9 mouse cellular contexts compared by ENCODE assay signal in the genomic region with DNA sequence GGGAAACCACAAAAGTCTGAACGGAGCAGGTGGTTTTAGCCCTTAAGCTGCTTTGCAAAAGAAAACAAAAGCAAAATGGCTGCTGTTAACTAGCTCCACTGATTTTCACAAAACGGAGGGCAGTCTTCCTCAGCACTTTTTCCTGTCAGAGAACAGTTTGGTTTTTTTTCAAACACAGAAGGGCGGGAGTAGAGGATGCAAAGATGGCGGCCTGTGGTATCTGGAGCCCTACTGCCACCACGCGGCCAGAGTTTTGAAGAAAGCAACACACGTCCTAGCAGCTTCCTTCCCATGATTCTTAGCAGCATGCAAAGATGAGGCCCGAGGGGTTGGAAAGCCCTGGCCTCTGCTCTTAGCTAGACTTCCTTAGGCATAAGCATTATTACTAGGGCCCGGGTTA.
DNase-seq lines count a peak whose midpoint lies in the region; ATAC-seq and TF ChIP-seq lines count a peak whose summit lies in the region.
"Had no signal": no experiment of that assay in that cellular context is flagged by ENCODE, and none has a peak within 500 bp of the region (broad histone marks: within the 10 kb centered on the region; RNA-seq: fewer than 3 reads in every experiment).

No protein-coding gene starts in this region.

- no peak overlapping the region for H3K4me3 ChIP-seq in heart, embryonic 14.5 days (ENCODE audit: control insufficient read depth in 1 of 2, insufficient read depth in 1 of 2, low read depth in 1 of 2, low read length in 2 of 2)
- H3K4me3 ChIP-seq in hindbrain, embryonic 14.5 days (replicated peaks; ENCODE audit: low read length) = no peak overlapping the region
- H3K4me3 ChIP-seq in liver, postnatal 0 days (ENCODE audit: low read depth, low read length) = no peak overlapping the region
- H3K4me3 ChIP-seq: erythroblast, embryonic 14.5 days had no signal

- peaks cover 29% of the 10 kb centered on the region for H3K36me3 ChIP-seq in heart, embryonic 14.5 days (ENCODE audit: control insufficient read depth, insufficient read depth, low read length)
- peaks cover 5% of the 10 kb centered on the region; the same call in 1 of the 2 replicates for H3K36me3 ChIP-seq in hindbrain, embryonic 14.5 days (replicated peaks; ENCODE audit: control insufficient read depth, insufficient read depth)
- no peaks in the 10 kb centered on the region for H3K36me3 ChIP-seq in liver, postnatal 0 days (replicated peaks; ENCODE audit: insufficient read depth, low read length)

- TF ChIP-seq CTCF in liver, postnatal 0 days (IDR thresholded peaks at IDR 0.05; ENCODE audit: low read depth) = peak; percentile 77

- no peak for DNase-seq in heart, adult 11 months
- peak; percentile 90 for DNase-seq in ES-CJ7 (ENCODE audit: low read depth, low spot score)
- DNase-seq in embryo, embryonic 11 days = peak; percentile 64
- DNase-seq in hindbrain, embryonic 14.5 days (ENCODE audit: low spot score) = peak; percentile 83
- peak; percentile 66 for DNase-seq in liver, postnatal 0 days
- DNase-seq in ovary, postnatal 10 days (ENCODE audit: low spot score) = peak; percentile 67
- DNase-seq in thymus, postnatal 25 days = no peak

- peak; percentile 43; the same call in 1 of the 2 replicates for ATAC-seq in heart, embryonic 14.5 days (ENCODE audit: insufficient number of reproducible peaks, insufficient read depth, low FRiP score, low read depth)
- no peak for ATAC-seq in hindbrain, embryonic 14.5 days (ENCODE audit: low FRiP score)
- ATAC-seq in liver, postnatal 0 days = peak; percentile 72

- H3K9ac ChIP-seq in heart, embryonic 14.5 days (ENCODE audit: low read length) = no peak overlapping the region
- no peak overlapping the region for H3K9ac ChIP-seq in hindbrain, embryonic 14.5 days
- no peak overlapping the region for H3K9ac ChIP-seq in liver, postnatal 0 days (replicated peaks)

- WGBS in heart, embryonic 14.5 days = 56% methylated on average over 9 of the region's 9 CpGs
- WGBS in hindbrain, embryonic 14.5 days = 62% methylated on average over 9 of the region's 9 CpGs
- whole genome bisulfite sequencing in liver, postnatal 0 days (ENCODE audit: insufficient replicate concordance) = 52% methylated on average over 9 of the region's 9 CpGs

- H3K9me3 ChIP-seq in heart, embryonic 14.5 days (ENCODE audit: control insufficient read depth, low read length) = no peaks in the 10 kb centered on the region
- H3K9me3 ChIP-seq in hindbrain, embryonic 14.5 days (ENCODE audit: control insufficient read depth, low read length) = no peaks in the 10 kb centered on the region
- H3K9me3 ChIP-seq in liver, postnatal 0 days (ENCODE audit: low read length) = no peaks in the 10 kb centered on the region

- H3K4me1 ChIP-seq in heart, embryonic 14.5 days (ENCODE audit: control insufficient read depth in 2 of 2, insufficient read depth in 2 of 2, low read length in 2 of 2) = peaks cover 0 to 3% of the 10 kb centered on the region in 2 experiments; a peak in 1 of 4 replicates
- H3K4me1 ChIP-seq in hindbrain, embryonic 14.5 days (replicated peaks; ENCODE audit: control insufficient read depth, insufficient read depth, low read length) = no peaks in the 10 kb centered on the region
- no peaks in the 10 kb centered on the region for H3K4me1 ChIP-seq in liver, postnatal 0 days (ENCODE audit: insufficient read depth)

- no peak overlapping the region for H3K27ac ChIP-seq in heart, embryonic 14.5 days (replicated peaks in 1 of 2; ENCODE audit: control insufficient read depth in 1 of 2, insufficient read depth in 1 of 2, low read depth in 2 of 2, low read length in 2 of 2)
- peak overlapping the region; percentile 66; the same call in 1 of the 2 replicates for H3K27ac ChIP-seq in hindbrain, embryonic 14.5 days
- H3K27ac ChIP-seq in liver, postnatal 0 days (ENCODE audit: low read depth) = peak overlapping the region; percentile 8; the same call in 1 of the 2 replicates

- H3K27me3 ChIP-seq in heart, embryonic 14.5 days (ENCODE audit: control insufficient read depth, insufficient read depth, low read length) = no peaks in the 10 kb centered on the region
- H3K27me3 ChIP-seq in hindbrain, embryonic 14.5 days (ENCODE audit: control insufficient read depth, insufficient read depth, low read length) = no peaks in the 10 kb centered on the region
- no peaks in the 10 kb centered on the region for H3K27me3 ChIP-seq in liver, postnatal 0 days (ENCODE audit: insufficient read depth, low read length)

- no peak; the same call in 1 of the 2 replicates for TF ChIP-seq EP300 in liver, postnatal 0 days (IDR thresholded peaks at IDR 0.05; ENCODE audit: low read depth)

- no peak overlapping the region for H3K4me2 ChIP-seq in heart, embryonic 14.5 days (ENCODE audit: low read length)
- H3K4me2 ChIP-seq in hindbrain, embryonic 14.5 days (replicated peaks) = no peak overlapping the region
- peak overlapping the region; percentile 2; the same call in 1 of the 2 replicates for H3K4me2 ChIP-seq in liver, postnatal 0 days (ENCODE audit: low read depth, low read length)

Comparison
In these comparisons a context has a peak if more than half of its experiments do, and no peak if none do; other contexts are left out.
1. H3K27ac ChIP-seq: peak in hindbrain, embryonic 14.5 days (single experiment) and liver, postnatal 0 days (single experiment); none in heart, embryonic 14.5 days (0 of 2).
2. DNase-seq: peak in ES-CJ7 (single experiment), embryo, embryonic 11 days (single experiment), hindbrain, embryonic 14.5 days (single experiment), liver, postnatal 0 days (single experiment) and ovary, postnatal 10 days (single experiment); none in heart, adult 11 months (single experiment) and thymus, postnatal 25 days (single experiment).